Mouse (Mus musculus) left cerebral cortex, postnatal 4 days (tissue): ENCODE measurements at regions not wholly inside any gene's neighbourhood (a gene's known extent, or its start where the extent isn't known, plus 50 kb on each side); places are given as distances from the start of the nearest gene placed in this dataset.

Experiments used
- DNase-seq: peaks from one replicate; pipeline ENCODE4 v3.0.0-alpha.2; 2022
- intact Hi-C: fragments of 180-260 bp; cut with DNase I; formaldehyde crosslinking; loops from one replicate; pipeline ENCODE4 v1.15.1; 2025

- peak; percentile 86 for DNase-seq
- intact Hi-C loops: loop anchor here (10.0 kb wide), 1 partner anchor 835 kb away; no protein-coding TSS in a partner anchor
Observed at GRCm38 (mm10) chr13:83729331-83730009, 225.6 kb downstream of the Mef2c start.

DNA sequence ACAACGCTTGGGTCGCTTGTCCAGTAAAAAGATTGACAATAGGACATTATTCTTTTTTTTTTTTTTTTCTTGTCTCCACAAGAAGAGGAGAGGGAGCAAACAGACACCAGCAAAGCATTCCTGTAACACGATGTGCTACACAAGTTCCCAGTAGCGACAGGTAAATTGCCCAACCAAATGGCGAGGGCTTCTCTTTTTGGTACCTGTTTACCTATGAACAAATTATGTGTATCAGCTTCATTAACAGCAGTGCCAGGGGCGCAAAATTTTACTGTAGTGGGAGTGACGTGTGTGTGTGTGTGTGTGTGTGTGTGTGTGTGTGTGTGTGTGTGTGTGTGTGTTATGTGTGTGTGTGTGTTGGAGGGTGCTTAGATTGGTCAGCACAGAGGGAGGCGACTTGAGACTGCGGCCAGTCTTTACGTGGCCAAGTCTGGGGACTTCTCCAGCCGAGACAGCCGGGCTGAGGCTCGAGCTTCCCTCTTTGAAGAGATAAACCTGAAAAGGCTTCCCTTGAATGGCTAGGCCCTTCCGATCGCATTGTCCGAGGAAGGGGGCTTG lies 226.4 kb downstream of the Mef2c start:
- intact Hi-C loops: no loop called here
- no peak for DNase-seq

DNA sequence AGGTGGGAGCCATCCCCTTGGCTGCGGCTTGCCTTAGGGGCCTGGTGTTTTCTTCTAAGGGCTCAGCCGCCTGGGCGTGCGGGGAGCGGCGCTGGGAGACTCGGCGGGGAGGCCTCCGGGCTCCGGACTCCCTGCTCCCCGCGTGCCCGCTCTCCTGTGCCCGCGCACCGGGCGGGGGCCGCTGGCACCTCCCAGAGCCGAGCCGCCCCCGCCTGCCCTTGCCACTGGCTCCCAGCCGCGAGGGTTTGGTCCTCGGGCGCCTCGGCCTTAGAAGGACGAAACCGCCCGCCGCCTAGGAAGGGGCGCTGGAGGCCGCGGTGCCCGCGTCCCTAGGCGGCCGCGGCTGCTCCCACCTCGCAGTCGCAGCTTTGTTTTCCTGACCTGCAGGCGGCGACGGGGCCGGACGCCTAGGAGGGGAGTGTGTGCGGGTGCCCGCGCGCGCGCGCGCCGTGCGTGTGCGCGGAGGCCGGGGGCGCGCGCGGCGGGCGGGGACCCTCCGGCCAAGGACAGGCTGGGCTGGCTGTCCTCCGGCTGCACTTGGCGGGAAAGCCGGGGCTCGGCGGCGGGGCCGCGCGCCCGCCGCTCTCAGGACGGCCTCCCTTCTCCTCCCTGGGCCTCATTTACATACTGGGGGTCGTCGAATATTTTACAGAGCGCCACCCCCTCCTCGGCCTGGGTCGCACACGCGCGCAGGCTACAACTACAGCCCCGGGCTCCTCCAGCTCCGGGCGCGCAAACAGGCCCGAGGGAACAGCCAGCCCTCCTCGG lies 227.1 kb downstream of the Mef2c start:
- intact Hi-C loops: no loop called here
- peak; percentile 88 for DNase-seq

GRCm38 (mm10) chr13:83731481-83732006 lies 227.7 kb downstream of the Mef2c start:
- intact Hi-C loops: no loop called here
- peak; percentile 86 for DNase-seq

DNA sequence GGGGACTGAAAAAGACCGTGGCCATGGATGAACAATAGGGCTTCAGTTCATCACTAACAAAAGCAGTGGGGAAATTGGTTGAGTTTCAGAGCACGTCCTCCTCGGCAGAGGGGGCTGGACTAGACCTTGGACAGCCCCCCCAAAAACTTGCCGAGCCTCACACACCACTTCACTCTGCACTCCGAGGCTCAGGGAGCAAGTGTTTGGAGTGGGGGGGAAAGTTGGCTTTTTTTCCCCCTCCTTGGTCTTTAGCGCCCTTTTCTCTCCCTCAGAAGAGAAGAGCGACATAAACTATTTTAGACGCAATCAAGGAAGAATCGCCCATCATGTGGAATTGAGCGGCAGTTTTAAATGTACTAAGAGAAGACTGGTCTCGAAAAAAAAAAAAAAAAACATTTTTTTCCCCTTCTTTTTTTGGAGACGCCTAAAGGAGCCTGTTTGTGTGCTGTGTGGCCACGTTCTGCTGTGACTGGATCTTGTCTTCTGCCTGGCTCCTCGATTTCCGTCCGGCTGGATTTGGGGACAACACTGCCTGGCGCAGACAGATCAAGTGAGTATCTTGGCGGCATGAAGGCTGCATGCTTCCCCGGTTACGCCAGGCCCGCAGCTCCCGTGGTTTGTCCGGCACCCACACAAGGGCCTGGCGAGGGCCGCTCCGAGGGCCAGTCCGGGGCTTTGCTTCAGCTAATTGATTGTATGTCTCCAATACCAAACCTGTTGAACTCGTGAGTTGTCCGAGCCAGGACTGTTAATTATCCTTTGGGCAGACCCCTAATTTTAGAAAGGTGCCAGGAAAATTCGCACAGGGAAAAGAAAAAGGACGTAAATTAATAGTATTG lies 228.7 kb downstream of the Mef2c start:
- intact Hi-C loops: no loop called here
- peak; percentile 79 for DNase-seq

GRCm38 (mm10) chr13:83733231-83733990 lies 229.6 kb downstream of the Mef2c start:
- intact Hi-C loops: no loop called here
- peak; percentile 63 for DNase-seq

DNA sequence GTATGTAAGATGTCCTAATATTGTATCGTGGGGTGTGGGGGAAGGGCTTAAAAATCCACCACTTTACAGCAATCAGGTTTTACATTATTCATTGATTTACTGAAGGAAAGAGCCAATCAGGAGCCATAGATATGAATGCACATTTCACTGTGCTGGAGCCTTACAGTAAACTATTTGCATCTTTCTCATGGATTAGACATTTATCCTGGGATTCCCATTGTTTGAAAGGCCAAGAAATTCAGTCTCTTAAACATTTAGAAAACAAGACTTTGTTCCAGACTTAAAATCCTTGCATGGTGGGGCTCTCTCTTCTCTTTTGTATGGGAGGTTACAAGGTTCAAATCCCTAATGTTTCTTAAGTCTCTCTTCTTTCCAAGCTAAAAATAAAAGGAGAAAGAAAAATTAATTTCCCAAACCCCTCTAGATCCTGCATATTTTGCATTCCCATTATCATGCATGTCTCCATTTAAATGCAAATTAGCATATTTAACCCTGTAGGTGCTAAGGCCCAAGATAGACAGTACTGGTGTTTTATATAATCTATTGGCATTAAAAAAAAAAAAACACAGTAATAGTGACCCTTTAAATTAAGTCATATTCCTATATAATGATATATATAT lies 230.3 kb downstream of the Mef2c start:
- DNase-seq: no peak
- intact Hi-C loops: no loop called here

DNA sequence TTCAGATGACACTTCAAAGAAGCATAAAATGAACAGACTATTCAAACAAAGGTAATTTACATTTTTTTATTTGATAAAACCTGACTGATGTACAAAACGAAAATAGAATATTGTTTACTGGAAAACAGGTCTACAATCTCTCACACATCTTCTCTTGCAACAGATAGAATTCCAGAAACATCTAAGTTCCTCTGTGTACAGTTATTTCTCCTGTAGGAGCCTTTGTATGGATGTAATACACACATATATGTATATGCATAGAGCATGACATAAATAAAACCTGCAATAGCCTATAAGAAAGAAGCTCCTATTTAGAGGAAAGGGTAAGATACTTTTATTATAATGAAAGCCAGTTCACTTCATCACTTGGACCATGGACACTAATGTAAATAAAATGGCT lies 230.8 kb downstream of the Mef2c start:
- no peak for DNase-seq
- intact Hi-C loops: loop anchor here (5.0 kb wide), 1 partner anchor 878 kb away; no protein-coding TSS in a partner anchor

- no peak for DNase-seq
- intact Hi-C loops: loop anchor here (5.0 kb wide), 1 partner anchor 877 kb away; no protein-coding TSS in a partner anchor
Observed at GRCm38 (mm10) chr13:83735101-83735500, 231.3 kb downstream of the Mef2c start.

DNA sequence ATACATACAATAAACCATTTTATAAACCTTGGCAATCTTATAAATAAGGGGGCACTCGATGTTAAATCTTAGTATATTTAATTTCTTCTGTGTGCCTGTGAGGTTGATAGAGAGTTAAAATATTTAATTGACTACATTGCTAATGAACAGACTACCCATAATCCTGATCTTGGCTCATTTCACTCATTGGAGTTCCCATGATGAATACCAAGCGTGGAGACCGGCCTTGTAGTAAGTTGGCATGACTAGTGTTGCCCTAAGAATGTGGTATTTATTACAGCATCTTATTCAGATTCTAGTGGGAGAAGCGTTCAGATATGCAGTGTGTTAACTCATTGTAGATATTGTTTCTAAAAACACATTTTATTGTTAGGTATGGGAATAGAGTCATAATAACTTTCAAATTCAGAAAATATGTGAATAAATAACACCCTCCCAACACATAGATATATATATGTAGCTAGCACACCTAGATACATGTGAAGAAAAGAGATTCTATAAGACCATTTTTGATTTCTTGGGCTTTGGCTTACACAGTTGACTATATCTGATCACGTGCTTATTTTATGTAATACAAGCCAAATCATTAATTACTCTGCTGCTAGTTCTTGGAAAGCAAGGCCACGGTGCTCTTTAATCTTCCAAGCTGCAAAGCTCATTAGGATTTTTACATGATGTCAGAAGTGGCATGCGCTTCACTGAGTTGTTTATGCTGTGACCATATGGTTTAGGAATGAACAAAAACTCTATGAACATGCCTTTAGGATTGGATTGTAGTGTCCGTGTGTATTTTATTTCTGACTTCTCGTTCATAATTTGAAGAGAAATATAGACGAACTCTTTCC lies 232.0 kb downstream of the Mef2c start:
- intact Hi-C loops: loop anchor here (5.0 kb wide), 1 partner anchor 876 kb away; no protein-coding TSS in a partner anchor
- no peak for DNase-seq

DNA sequence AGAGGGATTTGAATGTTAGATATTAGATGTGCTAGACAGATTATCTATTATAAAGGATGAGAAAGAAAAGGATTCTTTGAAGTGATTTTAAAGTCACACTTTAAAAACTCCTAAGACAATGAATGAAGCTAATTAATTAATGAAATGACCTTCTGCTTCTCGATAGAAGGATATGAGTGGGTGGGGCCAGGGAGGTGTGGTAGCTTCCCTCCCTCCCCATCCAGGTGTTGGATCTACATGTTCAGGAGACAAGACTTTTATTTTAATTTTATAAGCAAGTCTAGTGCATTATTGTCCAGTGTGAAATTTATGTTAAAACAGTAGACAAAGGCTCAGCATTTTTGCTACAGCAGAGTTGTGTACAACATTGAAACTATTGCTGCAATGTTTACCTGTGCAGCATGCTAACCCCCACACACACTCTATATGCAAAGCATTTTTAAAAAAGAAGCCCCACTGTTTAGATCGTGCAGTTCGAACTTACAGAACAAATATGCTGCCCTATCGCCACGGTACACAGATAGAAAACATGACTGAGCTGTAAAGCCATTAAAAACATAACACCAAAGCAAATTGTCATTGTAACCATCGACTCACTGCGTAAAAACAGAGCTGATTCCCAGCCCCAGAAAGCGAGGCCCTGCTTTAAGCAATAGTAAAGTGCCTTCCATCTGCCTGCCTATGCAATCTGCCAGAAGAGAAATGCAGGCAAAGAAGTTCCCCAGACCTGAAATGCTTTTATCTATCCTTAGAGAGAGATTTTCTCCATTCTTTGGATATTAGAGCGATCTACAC lies 233.4 kb downstream of the Mef2c start:
- DNase-seq: no peak
- intact Hi-C loops: loop anchor here (5.0 kb wide), 1 partner anchor 875 kb away; no protein-coding TSS in a partner anchor

GRCm38 (mm10) chr13:83737826-83738527 lies 234.1 kb downstream of the Mef2c start:
- intact Hi-C loops: loop anchor here (5.0 kb wide), 1 partner anchor 874 kb away; no protein-coding TSS in a partner anchor
- peak; percentile 68 for DNase-seq

- no peak for DNase-seq
- intact Hi-C loops: loop anchor here (5.0 kb wide), 1 partner anchor 874 kb away; no protein-coding TSS in a partner anchor
Observed at GRCm38 (mm10) chr13:83738528-83738981, 234.7 kb downstream of the Mef2c start.

DNA sequence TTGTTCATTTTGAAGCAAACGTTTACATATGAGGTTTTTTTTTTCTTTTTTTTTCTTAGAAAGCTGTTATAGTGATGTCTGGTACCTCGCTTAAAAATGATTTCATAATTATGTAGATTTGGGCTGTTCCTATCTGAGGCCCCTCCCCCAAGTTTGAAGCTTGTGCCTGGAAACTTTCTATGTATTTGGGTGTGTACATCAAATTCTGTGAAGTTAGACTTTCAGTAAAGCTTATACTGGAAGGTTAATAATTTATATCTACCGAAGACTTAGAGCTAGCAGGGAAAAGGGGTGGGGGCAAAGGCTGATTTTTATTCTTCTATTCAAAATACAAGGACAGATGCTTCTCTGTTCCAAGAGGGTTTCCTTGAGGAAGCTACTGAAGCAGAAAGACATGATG lies 235.3 kb downstream of the Mef2c start:
- intact Hi-C loops: loop anchor here (5.0 kb wide), 1 partner anchor 873 kb away; no protein-coding TSS in a partner anchor
- no peak for DNase-seq

- DNase-seq: peak; percentile 83
- intact Hi-C loops: loop anchor here (2.0 to 10.0 kb wide), 4 partner anchors 245 to 873 kb away; no protein-coding TSS in a partner anchor
Observed at GRCm38 (mm10) chr13:83739541-83740061, 235.8 kb downstream of the Mef2c start.

GRCm38 (mm10) chr13:83740101-83740500 lies 236.3 kb downstream of the Mef2c start:
- intact Hi-C loops: loop anchor here (2.0 to 10.0 kb wide), 3 partner anchors 245 to 607 kb away; no protein-coding TSS in a partner anchor
- DNase-seq: no peak
